ENCODE assay signal across 14 mouse cellular contexts in the genomic region with DNA sequence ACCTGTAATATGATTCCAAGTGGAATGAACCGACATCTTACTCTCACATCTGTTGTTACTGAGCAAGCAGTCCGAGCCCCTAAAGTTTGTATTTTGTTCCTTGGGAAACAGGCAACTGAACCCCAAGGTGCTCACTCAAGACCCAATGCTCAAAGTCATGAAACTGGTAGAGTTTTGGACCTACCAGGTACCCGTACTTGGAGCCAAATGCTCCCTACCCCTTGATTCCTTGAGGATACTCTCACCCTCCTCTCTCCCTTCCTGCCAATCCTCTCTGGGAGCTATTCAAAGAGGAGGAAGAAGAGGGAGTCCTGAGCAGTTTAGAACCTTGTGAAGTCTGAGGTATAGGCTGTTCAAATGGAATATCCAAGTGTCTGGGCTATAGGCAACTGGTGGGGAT. TPM values are rescaled to one million over a fixed set of nuclear protein-coding genes. Genes with fewer than 3 reads are reported as not detected.
DNase-seq lines count a peak whose midpoint lies in the region; ATAC-seq and TF ChIP-seq lines count a peak whose summit lies in the region.
"Had no signal": no experiment of that assay in that cellular context is flagged by ENCODE, and none has a peak within 500 bp of the region (broad histone marks: within the 10 kb centered on the region; RNA-seq: fewer than 3 reads in every experiment).

No protein-coding gene starts in this region.

- no peaks in the 10 kb centered on the region for H3K9me3 ChIP-seq in kidney, postnatal 0 days (replicated peaks; ENCODE audit: low read length)
- H3K9me3 ChIP-seq in liver, embryonic 16.5 days (replicated peaks; ENCODE audit: control insufficient read depth, low read length) = no peaks in the 10 kb centered on the region

- whole genome bisulfite sequencing in heart, adult 2 months = 68% methylated on average over 3 of the region's 3 CpGs
- WGBS in kidney, postnatal 0 days = 61% methylated on average over 3 of the region's 3 CpGs
- 68% methylated on average over 3 of the region's 3 CpGs for WGBS in liver, embryonic 16.5 days (ENCODE audit: insufficient replicate concordance)

- peak overlapping the region; percentile 82 for H3K4me3 ChIP-seq in heart, adult 2 months
- H3K4me3 ChIP-seq in kidney, postnatal 0 days (replicated peaks; ENCODE audit: low read depth, low read length) = no peak overlapping the region
- no peak overlapping the region for H3K4me3 ChIP-seq in liver, embryonic 16.5 days (ENCODE audit: low read depth, low read length)
- no peak overlapping the region for H3K4me3 ChIP-seq in layer of hippocampus, adult 2 months

- no peak for TF ChIP-seq EP300 in heart, adult 2 months (IDR thresholded peaks at IDR 0.05; ENCODE audit: insufficient read depth, low read depth, low read length)

- TF ChIP-seq CTCF in heart, adult 2 months (IDR thresholded peaks at IDR 0.05) = no peak
- TF ChIP-seq CTCF in kidney, postnatal 0 days (IDR thresholded peaks at IDR 0.05; ENCODE audit: low read depth) = no peak
- TF ChIP-seq CTCF in layer of hippocampus, adult 2 months (conservative IDR thresholded peaks at IDR 0.05) = no peak

- intact Hi-C loops in heart, adult 2 months (cut with DNase I) = loop anchor here (10.0 kb wide), 1 partner anchor 222 kb away; a partner anchor contains a TSS

- DNase-seq in heart, adult 2 months = no peak
- no peak for DNase-seq in heart, adult 8-10 months (ENCODE audit: low spot score)
- DNase-seq in kidney, postnatal 0 days (ENCODE audit: low spot score) = no peak
- no peak for DNase-seq in kidney, adult 9 months
- DNase-seq in R1 (ENCODE audit: low read depth, low spot score) = peak; percentile 62
- no peak for DNase-seq in layer of hippocampus, adult 2 months (ENCODE audit: low spot score in 2 of 2)
- DNase-seq: cerebellum, postnatal 36 days; gastrocnemius, postnatal 36 days; kidney, postnatal 4 days had no signal

- no peak for ATAC-seq in kidney, postnatal 0 days (replicated peaks; ENCODE audit: low FRiP score, low read depth)
- ATAC-seq in liver, embryonic 16.5 days (ENCODE audit: low read depth) = no peak
- ATAC-seq in cerebellum, adult (ENCODE audit: insufficient number of reproducible peaks, low FRiP score, low TSS enrichment) = no peak
- ATAC-seq: lung, postnatal 0 days had no signal

- H3K27me3 ChIP-seq in heart, adult 2 months (ENCODE audit: control insufficient read depth, insufficient read depth, low read length) = no peaks in the 10 kb centered on the region
- H3K27me3 ChIP-seq in kidney, postnatal 0 days (ENCODE audit: insufficient read depth, low read length) = no peaks in the 10 kb centered on the region
- no peaks in the 10 kb centered on the region for H3K27me3 ChIP-seq in liver, embryonic 16.5 days (ENCODE audit: control insufficient read depth, insufficient read depth, low read depth, low read length)

- peaks cover 2% of the 10 kb centered on the region for H3K36me3 ChIP-seq in heart, adult 2 months (ENCODE audit: control insufficient read depth, insufficient read depth, low read length)
- H3K36me3 ChIP-seq in kidney, postnatal 0 days (ENCODE audit: insufficient read depth, low read length) = no peaks in the 10 kb centered on the region
- H3K36me3 ChIP-seq in liver, embryonic 16.5 days (ENCODE audit: control insufficient read depth, insufficient read depth) = no peaks in the 10 kb centered on the region

- no peak overlapping the region; the same call in 1 of the 2 replicates for H3K9ac ChIP-seq in heart, adult 2 months (ENCODE audit: low read depth, low read length)
- no peak overlapping the region; the same call in 1 of the 2 replicates for H3K9ac ChIP-seq in kidney, postnatal 0 days (ENCODE audit: low read depth, low read length)
- 0 out of 2 replicates have a peak overlapping the region, but pooled peaks have one; percentile 1 for H3K9ac ChIP-seq in liver, embryonic 16.5 days (ENCODE audit: low read depth, low read length)

- 0 out of 2 replicates have a peak, but pooled peaks cover 1% of the 10 kb centered on the region for H3K79me2 ChIP-seq in heart, adult 2 months (replicated peaks; ENCODE audit: control insufficient read depth, insufficient read depth, low read length)

- peak overlapping the region; percentile 56; the same call in 1 of the 2 replicates for H3K4me2 ChIP-seq in kidney, postnatal 0 days (ENCODE audit: low read length)
- peak overlapping the region; percentile 77 for H3K4me2 ChIP-seq in liver, embryonic 16.5 days (ENCODE audit: low read depth, low read length)
- H3K4me2 ChIP-seq: midbrain, embryonic 11.5 days had no signal

- H3K27ac ChIP-seq in heart, adult 2 months = peak overlapping the region; percentile 96
- no peak overlapping the region for H3K27ac ChIP-seq in kidney, postnatal 0 days
- H3K27ac ChIP-seq in liver, embryonic 16.5 days (ENCODE audit: low read length) = no peak overlapping the region; the same call in 1 of the 2 replicates
- H3K27ac ChIP-seq in layer of hippocampus, adult 2 months = no peak overlapping the region

- TF ChIP-seq POLR2A in heart, adult 2 months (IDR thresholded peaks at IDR 0.05; ENCODE audit: insufficient read depth, low read depth, low read length) = no peak

- H3K4me1 ChIP-seq in heart, adult 2 months (ENCODE audit: control insufficient read depth, insufficient read depth, low read length) = peaks cover 8% of the 10 kb centered on the region
- H3K4me1 ChIP-seq in kidney, postnatal 0 days (replicated peaks; ENCODE audit: insufficient read depth, low read length) = peaks cover 24% of the 10 kb centered on the region
- peaks cover 46% of the 10 kb centered on the region for H3K4me1 ChIP-seq in liver, embryonic 16.5 days (ENCODE audit: control insufficient read depth, low read depth, low read length)

RNA-seq across cellular contexts. Expression of a gene that starts 1.9 kb away (rescaled TPM):
- total RNA-seq in heart, adult 2 months (2021) = 100 to 1,000 TPM; 785 to 948 TPM
- polyA plus RNA-seq in heart, adult 2 months (2012; rRNA removed) = 462 and 670 TPM in 2 replicates
- 1,000 to 10,000 TPM in 2 of 4 experiments, 100 to 1,000 TPM in 2; 969 to 1,032 (median 999) TPM for total RNA-seq in heart, adult 8-10 months (2022)
- 225 and 228 TPM in 2 replicates for polyA plus RNA-seq in kidney, postnatal 0 days (2015; fragmentation: Nextera tagmentation; extraction: Ambion mirVana)
- polyA plus RNA-seq in liver, embryonic 16.5 days (2015; fragmentation: Nextera tagmentation; extraction: Ambion mirVana) = 23.1 and 23.8 TPM in 2 replicates
- total RNA-seq in layer of hippocampus, adult 2 months (2021) = 10 to 100 TPM; 81.2 to 81.8 TPM

RNA-seq across cellular contexts. Expression of a gene that starts 11.5 kb away (rescaled TPM):
- total RNA-seq in heart, adult 2 months (2021) = 10 to 100 TPM; 76.8 to 86.4 TPM
- 107 and 130 TPM in 2 replicates for polyA plus RNA-seq in heart, adult 2 months (2012; rRNA removed)
- 10 to 100 TPM; 86.3 to 98.9 (median 90.7) TPM for total RNA-seq in heart, adult 8-10 months (2022)
- 209 and 211 TPM in 2 replicates for polyA plus RNA-seq in kidney, postnatal 0 days (2015; fragmentation: Nextera tagmentation; extraction: Ambion mirVana)
- 83.5 and 93.1 TPM in 2 replicates for polyA plus RNA-seq in liver, embryonic 16.5 days (2015; fragmentation: Nextera tagmentation; extraction: Ambion mirVana)
- 10 to 100 TPM; 73.6 to 77.7 TPM for total RNA-seq in layer of hippocampus, adult 2 months (2021)

RNA-seq across cellular contexts. Expression of a gene that starts 18.5 kb away (rescaled TPM):
- not detected for total RNA-seq in heart, adult 2 months (2021)
- not detected in 2 replicates for polyA plus RNA-seq in heart, adult 2 months (2012; rRNA removed)
- total RNA-seq in heart, adult 8-10 months (2022) = not detected
- 0.17 TPM in 1 of 2 replicates, not detected in the other for polyA plus RNA-seq in kidney, postnatal 0 days (2015; fragmentation: Nextera tagmentation; extraction: Ambion mirVana)
- not detected in 2 replicates for polyA plus RNA-seq in liver, embryonic 16.5 days (2015; fragmentation: Nextera tagmentation; extraction: Ambion mirVana)
- not detected for total RNA-seq in layer of hippocampus, adult 2 months (2021)
- total RNA-seq: gastrocnemius, postnatal 36 days; left cerebral cortex, postnatal 10 days had no signal
- polyA plus RNA-seq: lung, postnatal 0 days; midbrain, embryonic 11.5 days had no signal

RNA-seq across cellular contexts. Expression of a gene that starts 56.9 kb away (rescaled TPM):
- total RNA-seq in heart, adult 2 months (2021) = 1 to 10 TPM; 2.5 to 3.1 TPM
- 1.7 and 4.0 TPM in 2 replicates for polyA plus RNA-seq in heart, adult 2 months (2012; rRNA removed)
- total RNA-seq in heart, adult 8-10 months (2022) = 1 to 10 TPM; 2.9 to 3.9 (median 3.1) TPM
- 2.9 and 3.7 TPM in 2 replicates for polyA plus RNA-seq in kidney, postnatal 0 days (2015; fragmentation: Nextera tagmentation; extraction: Ambion mirVana)
- 0.78 and 0.93 TPM in 2 replicates for polyA plus RNA-seq in liver, embryonic 16.5 days (2015; fragmentation: Nextera tagmentation; extraction: Ambion mirVana)
- total RNA-seq in layer of hippocampus, adult 2 months (2021) = 1 to 10 TPM; 7.2 to 7.9 TPM

Comparison
In these comparisons a context has a peak if more than half of its experiments do, and no peak if none do; other contexts are left out.
1. RNA of a gene that starts 1.9 kb away (total RNA-seq): 969 to 1,032 TPM in heart, adult 8-10 months and 785 to 948 TPM in heart, adult 2 months; 81.2 to 81.8 TPM in layer of hippocampus, adult 2 months; every median in the first group is over 4 times any median in the second.